Mouse (Mus musculus) ES-Bruce4 (cell line): ENCODE measurements around the gene Trp53rka. TPM values are rescaled to one million over a fixed set of nuclear protein-coding genes. Genes with fewer than 3 reads are reported as not detected.

ENCODE experiments used
- H3K27ac ChIP-seq: 2 replicates; pipeline ENCODE4 v1.5.1; 2012; ENCODE audit warnings: low read length, inconsistent platforms; ENCODE audit not compliant: insufficient read depth
- H3K27me3 ChIP-seq: 2 replicates; pipeline ENCODE4 v1.6.1; 2012; ENCODE audit warnings: mild to moderate bottlenecking, low read length, inconsistent platforms; ENCODE audit not compliant: control insufficient read depth, poor library complexity, insufficient read depth, severe bottlenecking
- H3K36me3 ChIP-seq: 2 replicates; pipeline ENCODE4 v1.6.1; 2012; ENCODE audit warnings: inconsistent platforms, mild to moderate bottlenecking, low read length, moderate library complexity; ENCODE audit not compliant: control insufficient read depth, poor library complexity, insufficient read depth, severe bottlenecking
- H3K4me1 ChIP-seq: one replicate; pipeline ENCODE4 v1.8.1; 2011; ENCODE audit warnings: low read length; ENCODE audit not compliant: control insufficient read depth, insufficient read depth
- H3K4me3 ChIP-seq: 2 replicates; pipeline ENCODE4 v1.5.1; 2011; ENCODE audit warnings: low read depth, mild to moderate bottlenecking, low read length
- H3K9ac ChIP-seq: 2 replicates; pipeline ENCODE4 v1.6.1; 2012; ENCODE audit warnings: low read depth, mild to moderate bottlenecking, inconsistent platforms; ENCODE audit not compliant: poor library complexity, severe bottlenecking
- H3K9me3 ChIP-seq: replicated peaks from 2 replicates; pipeline ENCODE4 v1.6.1; 2012; ENCODE audit warnings: mild to moderate bottlenecking, low read length, inconsistent platforms; ENCODE audit not compliant: control insufficient read depth, poor library complexity, insufficient read depth, severe bottlenecking
- CTCF ChIP-seq: IDR thresholded peaks from one replicate; pipeline ENCODE4 v1.8.1; 2011; ENCODE audit warnings: low read depth, low read length
- EP300 ChIP-seq: IDR thresholded peaks from 2 replicates; pipeline ENCODE4 v1.6.1; 2011; ENCODE audit warnings: low read depth, low read length; ENCODE audit not compliant: insufficient read depth
- POLR2A ChIP-seq: IDR thresholded peaks from one replicate; pipeline ENCODE4 v1.8.1; 2011; ENCODE audit warnings: low read length; ENCODE audit not compliant: insufficient read depth
- polyA plus RNA-seq: library from polyadenylated mRNA; stranded (reverse); fragments of >200 nt; gene quantifications from 2 replicates; pipeline ENCODE4 v1.2.4, GENCODE M21; 2011; ENCODE audit warnings: low read depth; ENCODE audit not compliant: missing spikeins, insufficient read depth, insufficient read length

Gene Trp53rka
- polyA plus RNA-seq, 1 experiment, result 10.7 TPM

DNA sequence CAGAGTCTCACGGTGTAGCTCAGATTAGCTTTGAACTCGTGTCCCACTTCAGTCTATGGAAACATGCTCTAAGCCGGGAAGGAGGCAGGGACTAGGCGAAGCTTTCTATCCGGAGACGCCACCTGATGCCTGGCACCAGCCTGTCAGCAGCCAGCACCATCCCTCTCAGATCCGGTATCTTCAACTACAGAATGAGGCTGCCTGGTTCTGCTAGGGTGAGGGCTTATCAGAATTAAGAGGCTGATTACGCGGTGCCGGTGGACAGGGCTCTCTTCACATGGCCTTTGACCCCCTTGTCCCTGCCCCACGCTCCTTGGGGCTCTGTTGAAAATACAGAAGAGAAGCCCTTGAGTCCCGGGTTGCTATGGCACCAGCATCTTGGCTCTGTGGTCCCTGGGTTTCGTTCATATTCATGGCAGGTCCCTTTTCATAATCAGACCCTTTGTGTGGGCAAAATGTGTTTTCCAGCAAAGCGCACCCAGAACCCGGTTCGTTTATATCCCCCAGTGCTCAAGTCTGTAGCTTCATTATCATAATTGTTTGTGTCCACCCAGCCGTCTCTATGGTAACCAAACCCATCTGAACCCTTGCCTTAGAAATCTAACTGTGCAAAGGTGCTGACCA, 575 bp upstream of the Trp53rka start:
- peak overlapping the region; percentile 66 for H3K4me3 ChIP-seq
- H3K4me1 ChIP-seq, result no peaks in the 10 kb centered on the region
- peak overlapping the region; percentile 80 for H3K9ac ChIP-seq
- peaks cover 14% of the 10 kb centered on the region for H3K36me3 ChIP-seq
- TF ChIP-seq EP300 (no peak), POLR2A (no peak), CTCF (no peak)
- H3K27me3 ChIP-seq, result no peaks in the 10 kb centered on the region
- H3K9me3 ChIP-seq, result no peaks in the 10 kb centered on the region
- no peak overlapping the region for H3K27ac ChIP-seq

DNA sequence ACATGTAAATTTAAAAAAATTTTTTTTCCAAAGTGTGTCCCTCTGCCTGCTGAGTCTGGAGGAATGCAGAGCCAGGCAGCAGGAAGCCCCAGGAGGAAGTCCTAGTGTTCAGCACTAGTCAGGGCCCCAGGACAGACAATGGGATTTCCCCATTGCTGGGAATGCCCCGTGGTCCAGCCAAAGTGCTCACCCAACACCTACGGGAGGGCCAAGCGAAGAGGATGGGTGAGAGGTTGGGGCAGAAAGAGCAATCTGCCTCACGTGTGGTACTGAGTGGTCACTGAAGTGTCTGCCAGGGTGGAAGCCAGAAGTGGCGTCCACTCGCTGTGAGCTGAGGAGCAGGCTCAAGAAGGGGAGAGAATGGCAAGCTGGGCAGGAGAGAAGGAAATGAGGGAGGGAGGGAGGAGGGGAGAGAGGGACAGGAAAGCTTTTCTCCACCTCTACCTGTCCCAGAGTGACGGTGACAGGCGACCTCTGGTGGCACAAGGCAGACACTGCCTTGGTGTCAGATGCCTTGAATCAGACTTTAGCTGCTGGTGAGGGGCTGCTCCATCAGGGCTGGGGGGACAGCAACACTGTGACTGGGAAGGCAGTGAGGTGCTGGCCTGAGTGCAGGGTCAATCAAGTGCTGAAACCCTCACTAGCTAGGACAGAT, 6.1 kb downstream of the Trp53rka start:
- Histone ChIP-seq H3K4me3 (no peak overlapping the region), H3K9ac (no peak overlapping the region), H3K27ac (no peak overlapping the region)

DNA sequence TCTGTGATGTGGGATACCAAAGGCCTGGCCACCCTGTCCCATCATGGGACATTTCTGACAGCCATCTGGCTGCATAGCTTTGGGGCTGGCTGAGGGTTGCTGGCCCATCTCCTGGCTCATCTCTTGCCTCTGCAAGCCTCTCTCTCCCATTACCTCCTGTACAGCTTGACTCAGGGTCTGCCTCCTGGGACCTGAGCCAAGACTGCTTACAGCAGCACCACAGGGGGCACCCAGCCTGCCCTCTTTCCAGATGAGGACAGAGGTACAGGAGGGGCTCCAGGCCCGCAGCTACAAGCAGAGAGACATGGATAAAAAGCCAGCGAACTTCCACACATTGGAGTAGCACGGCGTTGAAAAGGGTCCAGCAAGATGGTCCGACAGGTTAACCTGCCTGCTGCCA, 6.7 kb downstream of the Trp53rka start:
- TF ChIP-seq EP300 (no peak), POLR2A (no peak), CTCF (no peak)
- no peak overlapping the region for H3K27ac ChIP-seq
- H3K4me1 ChIP-seq, result no peaks in the 10 kb centered on the region
- no peaks in the 10 kb centered on the region for H3K27me3 ChIP-seq
- no peak overlapping the region for H3K9ac ChIP-seq
- H3K36me3 ChIP-seq, result peaks cover 14% of the 10 kb centered on the region
- no peaks in the 10 kb centered on the region for H3K9me3 ChIP-seq
- no peak overlapping the region for H3K4me3 ChIP-seq

More for the DNA sequence above, 6.1 kb downstream of the Trp53rka start:
- H3K9me3 ChIP-seq, result no peaks in the 10 kb centered on the region
- no peaks in the 10 kb centered on the region for H3K4me1 ChIP-seq
- no peaks in the 10 kb centered on the region for H3K27me3 ChIP-seq
- H3K36me3 ChIP-seq, result peaks cover 14% of the 10 kb centered on the region
- peak; percentile 99 for TF ChIP-seq CTCF
- no peak for TF ChIP-seq POLR2A
- no peak for TF ChIP-seq EP300

DNA sequence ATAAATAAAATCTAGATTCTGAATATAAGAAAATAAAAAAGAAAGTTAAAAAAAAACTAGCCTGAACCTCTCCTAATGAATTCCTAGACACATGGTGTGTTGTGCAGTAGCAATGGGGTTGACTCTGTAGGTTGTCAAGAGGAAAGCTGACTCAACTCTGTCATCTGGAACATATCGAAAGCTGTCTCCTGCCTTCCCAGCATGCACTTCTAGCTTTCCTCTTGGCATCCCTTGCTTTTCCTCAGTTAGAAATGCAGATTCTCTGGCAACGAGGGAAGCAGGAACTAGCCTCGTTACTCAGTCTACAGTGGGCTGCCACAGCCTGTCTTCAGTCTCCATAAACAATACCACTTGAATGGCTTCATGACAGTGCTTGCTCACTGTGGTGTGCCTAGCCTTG, 7.3 kb downstream of the Trp53rka start:
- Histone ChIP-seq H3K36me3 (peaks cover 13% of the 10 kb centered on the region), H3K27me3 (no peaks in the 10 kb centered on the region), H3K4me1 (no peaks in the 10 kb centered on the region), H3K9ac (no peak overlapping the region), H3K27ac (no peak overlapping the region), H3K9me3 (no peaks in the 10 kb centered on the region), H3K4me3 (no peak overlapping the region)
- TF ChIP-seq POLR2A (no peak), EP300 (no peak), CTCF (no peak)

DNA sequence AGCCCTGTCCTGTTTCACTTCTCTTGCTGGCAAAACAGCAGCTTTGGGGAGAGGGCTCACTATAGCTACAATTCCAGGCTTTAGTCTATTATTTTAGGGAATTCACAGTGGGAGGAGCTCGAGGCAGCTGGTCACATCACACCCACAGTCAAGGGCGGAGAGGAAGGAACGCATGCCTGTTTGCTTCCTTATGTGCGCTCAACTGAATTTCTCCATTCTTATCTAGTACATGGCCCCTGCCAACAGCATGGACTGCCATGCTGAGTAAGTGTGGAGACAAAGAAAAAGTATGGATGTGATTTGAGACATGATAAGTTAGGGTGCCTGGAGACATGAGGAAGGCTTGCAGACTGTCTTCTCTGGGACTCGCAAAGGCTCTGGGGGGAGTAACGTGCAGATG, 9.0 kb downstream of the Trp53rka start:
- H3K9me3 ChIP-seq, result no peaks in the 10 kb centered on the region
- H3K27ac ChIP-seq, result no peak overlapping the region
- no peaks in the 10 kb centered on the region for H3K4me1 ChIP-seq
- no peak overlapping the region for H3K9ac ChIP-seq
- H3K27me3 ChIP-seq, result no peaks in the 10 kb centered on the region
- no peaks in the 10 kb centered on the region for H3K36me3 ChIP-seq
- H3K4me3 ChIP-seq, result no peak overlapping the region
- TF ChIP-seq CTCF (no peak), POLR2A (no peak), EP300 (no peak)

DNA sequence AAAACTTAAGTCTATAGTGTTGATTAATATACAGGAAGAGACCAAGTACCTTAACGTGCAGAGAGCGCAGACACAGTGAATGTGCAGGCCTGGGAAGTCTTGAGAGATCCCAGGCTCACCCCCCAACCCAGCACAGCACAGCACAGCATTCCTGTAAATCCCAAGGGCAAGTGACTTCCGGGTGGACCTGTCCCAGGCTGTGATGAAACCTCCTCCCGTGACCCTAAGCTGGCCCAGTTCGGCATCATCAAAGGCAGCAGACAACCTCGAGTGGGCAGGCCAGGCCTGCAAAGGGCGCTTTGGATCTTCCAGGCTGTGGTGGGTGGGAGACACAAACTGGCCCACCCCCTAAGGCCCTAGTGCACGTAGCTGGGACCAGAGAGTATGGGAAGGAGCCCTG, 11.1 kb downstream of the Trp53rka start:
- Histone ChIP-seq H3K27me3 (no peaks in the 10 kb centered on the region), H3K9me3 (no peaks in the 10 kb centered on the region), H3K36me3 (no peaks in the 10 kb centered on the region), H3K27ac (no peak overlapping the region), H3K4me1 (no peaks in the 10 kb centered on the region), H3K4me3 (no peak overlapping the region), H3K9ac (no peak overlapping the region)
- no peak for TF ChIP-seq POLR2A
- no peak for TF ChIP-seq CTCF
- TF ChIP-seq EP300, result no peak
